Mouse (Mus musculus) G1E (cell line): Measurements from ENCODE around the gene Dpyd. TPM values are rescaled to one million over a fixed set of nuclear protein-coding genes. Genes with fewer than 3 reads are reported as not detected.

Source experiments
- ATAC-seq: 2 replicates; pipeline ENCODE4 v1.8.0; 2016; ENCODE audit warnings: mild to moderate bottlenecking; ENCODE audit not compliant: insufficient number of reproducible peaks, poor library complexity, low FRiP score, severe bottlenecking; ENCODE audit errors: extremely low read depth
- DNase-seq: peaks from one replicate; pipeline ENCODE4 v3.0.0; 2012; ENCODE audit warnings: low spot score
- H3K27me3 ChIP-seq: 2 replicates; pipeline ENCODE4 v1.6.1; 2012; ENCODE audit warnings: mild to moderate bottlenecking, low read length, inconsistent platforms; ENCODE audit not compliant: insufficient read depth
- H3K36me3 ChIP-seq: replicated peaks from 2 replicates; pipeline ENCODE3; 2012; ENCODE audit warnings: mild to moderate bottlenecking, inconsistent platforms
- H3K4me1 ChIP-seq: 2 replicates; pipeline ENCODE4 v1.6.1; 2012; ENCODE audit warnings: low read depth, low read length, inconsistent platforms, mixed read lengths; ENCODE audit not compliant: insufficient read depth
- H3K4me3 ChIP-seq: 2 replicates; pipeline ENCODE4 v1.5.1; 2012; ENCODE audit warnings: low read depth, mild to moderate bottlenecking, inconsistent platforms, low read length, moderate library complexity, mixed read lengths
- H3K9me3 ChIP-seq: replicated peaks from 2 replicates; pipeline ENCODE4 v1.6.1; 2012; ENCODE audit warnings: inconsistent platforms
- CTCF ChIP-seq: IDR thresholded peaks from 2 replicates; pipeline ENCODE4 v1.5.1; 2012; ENCODE audit warnings: low read depth, low read length, inconsistent platforms, mixed read lengths
- GATA1 ChIP-seq: IDR thresholded peaks from 2 replicates; pipeline ENCODE4 v1.6.1; 2012; ENCODE audit warnings: borderline replicate concordance, low read length, inconsistent platforms, mixed read lengths
- GATA2 ChIP-seq: IDR thresholded peaks from 2 replicates; pipeline ENCODE4 v1.6.1; 2012; ENCODE audit warnings: low read depth, low read length, inconsistent platforms, borderline replicate concordance
- POLR2AphosphoS5 ChIP-seq: IDR thresholded peaks from 2 replicates; pipeline ENCODE4 v1.6.1; 2012; ENCODE audit warnings: low read depth, low read length, inconsistent platforms; ENCODE audit not compliant: insufficient replicate concordance
- TAL1 ChIP-seq: conservative IDR thresholded peaks from 2 replicates; pipeline ENCODE4 v1.6.1; 2012; ENCODE audit warnings: low read depth, low read length, inconsistent platforms, mixed read lengths
- polyA plus RNA-seq: library from polyadenylated mRNA; stranded (reverse); fragments of >175 nt; gene quantifications from 2 replicates; pipeline ENCODE4 v1.2.3, GENCODE M21; 2012
- total RNA-seq, 2 experiments: library from RNA; stranded (forward) in 1 of 2; stranded (reverse) in 1 of 2; fragments of 200-1000 nt in 1 of 2; fragments of >200 nt in 1 of 2; fragmentation: Nextera tagmentation in 1 of 2; gene quantifications; 2 replicates each; pipeline ENCODE4 v1.2.3; 2014 to 2017

Dpyd gene
- total and polyA plus RNA-seq, 3 experiments, result 0.16 TPM; not detected in 2

GRCm38 (mm10) chr3:119243181-119243580 is 681.3 kb downstream of the Dpyd start:
- Histone ChIP-seq H3K27me3 (no peaks in the 10 kb centered on the region), H3K36me3 (no peaks in the 10 kb centered on the region), H3K4me3 (no peak overlapping the region), H3K9me3 (peaks cover 3% of the 10 kb centered on the region; the same call in 1 of the 2 replicates), H3K4me1 (no peaks in the 10 kb centered on the region)
- DNase-seq (no peak), ATAC-seq (no peak)
- TF ChIP-seq TAL1 (no peak), POLR2AphosphoS5 (no peak), GATA2 (no peak), CTCF (no peak), GATA1 (no peak)

DNA sequence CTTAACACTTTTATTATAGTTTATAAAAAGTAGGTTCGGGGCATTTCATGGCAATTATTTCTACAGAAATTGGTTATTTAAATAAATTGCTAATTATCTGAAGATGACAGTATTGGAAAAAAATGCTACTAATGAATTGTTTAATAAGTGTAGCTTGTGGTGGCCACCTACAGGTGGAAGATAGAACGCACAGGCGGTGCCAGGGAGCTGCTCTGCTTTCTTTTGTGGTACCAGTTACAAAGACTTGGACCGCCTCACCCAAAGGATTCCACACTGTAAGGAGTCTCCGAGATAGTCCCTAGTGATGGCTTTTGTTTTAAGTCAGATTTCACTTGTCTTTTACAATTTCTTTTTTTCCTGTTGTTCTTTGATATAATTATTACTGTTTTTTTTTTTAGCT is 694.6 kb downstream of the Dpyd start:
- Histone ChIP-seq H3K36me3 (no peaks in the 10 kb centered on the region), H3K4me1 (no peaks in the 10 kb centered on the region), H3K9me3 (peaks cover 12% of the 10 kb centered on the region), H3K4me3 (no peak overlapping the region), H3K27me3 (no peaks in the 10 kb centered on the region)
- ATAC-seq (no peak), DNase-seq (no peak)
- TF ChIP-seq GATA1 (no peak), POLR2AphosphoS5 (no peak), TAL1 (no peak), GATA2 (no peak), CTCF (no peak)

DNA sequence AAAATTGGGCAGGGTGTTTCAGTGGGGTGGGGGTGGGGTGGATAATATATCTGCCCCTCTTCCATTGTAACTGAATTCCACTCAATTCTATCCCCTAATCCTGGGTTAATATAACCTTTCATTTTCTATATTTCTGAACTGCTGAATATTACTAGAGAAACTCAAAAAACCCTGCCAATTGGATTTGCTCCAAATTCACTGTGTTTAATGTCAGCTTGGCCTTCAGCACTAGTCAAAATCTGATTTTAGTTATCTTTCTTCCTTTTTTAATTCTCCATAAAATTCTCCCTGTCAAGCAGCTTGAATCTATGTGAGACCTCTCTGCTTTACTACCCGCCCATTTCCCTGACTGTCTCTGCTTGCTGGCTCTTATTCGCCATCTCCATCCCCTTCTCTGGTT is 713.3 kb downstream of the Dpyd start:
- H3K9me3 ChIP-seq, result peaks cover 2% of the 10 kb centered on the region; the same call in 1 of the 2 replicates
- no peaks in the 10 kb centered on the region for H3K4me1 ChIP-seq
- ATAC-seq, result no peak
- TF ChIP-seq GATA2 (no peak), CTCF (no peak), GATA1 (no peak)
- H3K4me3 ChIP-seq, result no peak overlapping the region
- no peak for DNase-seq
- H3K27me3 ChIP-seq, result no peaks in the 10 kb centered on the region
- H3K36me3 ChIP-seq, result no peaks in the 10 kb centered on the region

- ATAC-seq, result no peak
- no peaks in the 10 kb centered on the region; the same call in 1 of the 2 replicates for H3K9me3 ChIP-seq
- H3K4me1 ChIP-seq, result no peaks in the 10 kb centered on the region
- no peak for DNase-seq
- no peaks in the 10 kb centered on the region for H3K27me3 ChIP-seq
- no peaks in the 10 kb centered on the region for H3K36me3 ChIP-seq
- H3K4me3 ChIP-seq, result no peak overlapping the region
- TF ChIP-seq CTCF (no peak), POLR2AphosphoS5 (no peak), GATA1 (no peak)
Observed at GRCm38 (mm10) chr3:119280671-119281070, 718.7 kb downstream of the Dpyd start.

- no peak for DNase-seq
Observed at GRCm38 (mm10) chr3:119314693-119315092, 752.8 kb downstream of the Dpyd start.

GRCm38 (mm10) chr3:119329063-119329462 is 767.1 kb downstream of the Dpyd start:
- no peak overlapping the region for H3K4me3 ChIP-seq
- no peak for TF ChIP-seq GATA1
- TF ChIP-seq GATA2, result no peak
- TF ChIP-seq TAL1, result no peak
- TF ChIP-seq POLR2AphosphoS5, result no peak
- no peak for TF ChIP-seq CTCF
- H3K27me3 ChIP-seq, result no peaks in the 10 kb centered on the region
- peaks cover 15% of the 10 kb centered on the region for H3K9me3 ChIP-seq
- H3K36me3 ChIP-seq, result no peaks in the 10 kb centered on the region
- ATAC-seq (no peak), DNase-seq (no peak)
- no peaks in the 10 kb centered on the region for H3K4me1 ChIP-seq

More at GRCm38 (mm10) chr3:119314693-119315092, 752.8 kb downstream of the Dpyd start:
- Histone ChIP-seq H3K27me3 (no peaks in the 10 kb centered on the region), H3K4me1 (no peaks in the 10 kb centered on the region), H3K9me3 (peaks cover 7% of the 10 kb centered on the region; the same call in 1 of the 2 replicates), H3K4me3 (no peak overlapping the region), H3K36me3 (no peaks in the 10 kb centered on the region)
- no peak for TF ChIP-seq POLR2AphosphoS5
- TF ChIP-seq GATA1, result no peak
- TF ChIP-seq CTCF, result no peak
- TF ChIP-seq GATA2, result no peak
- ATAC-seq, result no peak
